Mouse (Mus musculus) hindbrain, embryonic 13.5 days (tissue): ENCODE measurements at regions not wholly inside any gene's neighbourhood (a gene's known extent, or its start where the extent isn't known, plus 50 kb on each side); places are given as distances from the start of the nearest gene placed in this dataset.
"Not testable (repeated sequence)": the region's sequence is repeated elsewhere in the genome, so short reads cannot be mapped to it uniquely, and the experiment has no call there.

Experiments
- ATAC-seq: fragments of 200-750 bp; cut with Nextera tagmentation; 2 replicates; pipeline ENCODE4 v1.8.0; 2017; ENCODE audit warnings: moderate TSS enrichment; ENCODE audit not compliant: low FRiP score
- H3K27ac ChIP-seq: fragments of 300-500 bp; sonication (generic); 2 replicates; pipeline ENCODE4 v1.5.1; 2015; ENCODE audit warnings: inconsistent platforms, mild to moderate bottlenecking, moderate library complexity
- H3K27me3 ChIP-seq: fragments of 300-500 bp; sonication (generic); 2 replicates; pipeline ENCODE4 v1.6.1; 2015; ENCODE audit warnings: mild to moderate bottlenecking, inconsistent platforms
- H3K36me3 ChIP-seq: fragments of 300-500 bp; sonication (generic); 2 replicates; pipeline ENCODE4 v1.6.1; 2015; ENCODE audit warnings: mild to moderate bottlenecking, inconsistent platforms
- H3K4me1 ChIP-seq: fragments of 300-500 bp; sonication (generic); replicated peaks from 2 replicates; pipeline ENCODE4 v1.6.1; 2015; ENCODE audit warnings: inconsistent platforms
- H3K4me2 ChIP-seq: fragments of 300-500 bp; sonication (generic); 2 replicates; pipeline ENCODE4 v1.6.1; 2015; ENCODE audit warnings: inconsistent platforms, mild to moderate bottlenecking, moderate library complexity
- H3K4me3 ChIP-seq: fragments of 300-500 bp; sonication (generic); 2 replicates; pipeline ENCODE4 v1.5.1; 2015; ENCODE audit warnings: mild to moderate bottlenecking, inconsistent platforms
- H3K9ac ChIP-seq: fragments of 300-500 bp; sonication (generic); 2 replicates; pipeline ENCODE4 v1.6.1; 2015; ENCODE audit warnings: mild to moderate bottlenecking, inconsistent platforms
- H3K9me3 ChIP-seq: fragments of 300-500 bp; sonication (generic); 2 replicates; pipeline ENCODE4 v1.6.1; 2016; ENCODE audit warnings: inconsistent platforms
- WGBS: fragments of 180-500 bp; shearing (Covaris S2); methylation state at CpG from one replicate; pipeline ENCODE4 v1.1.7; 2015; 5-methylcytosine and 5-hydroxymethylcytosine counted together

GRCm38 (mm10) chr16:55608361-55608760, 230.3 kb downstream of the Nfkbiz start:
- no peak for ATAC-seq
- H3K9ac ChIP-seq = no peak overlapping the region
- 81% methylated on average over 3 of the region's 3 CpGs for WGBS

GRCm38 (mm10) chr16:55606447-55607239, 232.1 kb downstream of the Nfkbiz start:
- Histone ChIP-seq H3K4me1 (no peaks in the 10 kb centered on the region), H3K4me3 (no peak overlapping the region), H3K4me2 (no peak overlapping the region), H3K9ac (no peak overlapping the region), H3K36me3 (no peaks in the 10 kb centered on the region), H3K27me3 (no peaks in the 10 kb centered on the region), H3K9me3 (peaks cover 4% of the 10 kb centered on the region), H3K27ac (no peak overlapping the region)
- ATAC-seq = no peak
- WGBS = 89% methylated on average over 7 of the region's 7 CpGs

More at GRCm38 (mm10) chr16:55608361-55608760, 230.3 kb downstream of the Nfkbiz start:
- Histone ChIP-seq H3K27ac (no peak overlapping the region), H3K36me3 (no peaks in the 10 kb centered on the region), H3K4me1 (no peaks in the 10 kb centered on the region), H3K27me3 (no peaks in the 10 kb centered on the region), H3K9me3 (peaks cover 4% of the 10 kb centered on the region), H3K4me2 (no peak overlapping the region), H3K4me3 (no peak overlapping the region)

GRCm38 (mm10) chr16:55603611-55604010, 235.1 kb downstream of the Nfkbiz start:
- Histone ChIP-seq H3K27ac (no peak overlapping the region), H3K9ac (no peak overlapping the region), H3K9me3 (no peaks in the 10 kb centered on the region), H3K4me3 (no peak overlapping the region), H3K4me2 (no peak overlapping the region), H3K4me1 (no peaks in the 10 kb centered on the region), H3K36me3 (no peaks in the 10 kb centered on the region), H3K27me3 (no peaks in the 10 kb centered on the region)
- no peak for ATAC-seq
- WGBS = 87% methylated on average over 2 of the region's 2 CpGs

GRCm38 (mm10) chr16:55589382-55589956, 249.2 kb downstream of the Nfkbiz start:
- no peaks in the 10 kb centered on the region for H3K27me3 ChIP-seq
- no peaks in the 10 kb centered on the region for H3K4me1 ChIP-seq
- H3K4me2 ChIP-seq = no peak overlapping the region
- no peaks in the 10 kb centered on the region for H3K9me3 ChIP-seq
- ATAC-seq = no peak
- no peak overlapping the region for H3K9ac ChIP-seq
- no peaks in the 10 kb centered on the region for H3K36me3 ChIP-seq
- WGBS = 78% methylated on average over 1 of the region's 1 CpGs
- H3K4me3 ChIP-seq = no peak overlapping the region
- no peak overlapping the region for H3K27ac ChIP-seq

- H3K4me1 ChIP-seq = no peaks in the 10 kb centered on the region
- no peak overlapping the region for H3K4me2 ChIP-seq
- WGBS = 91% methylated on average over 6 of the region's 6 CpGs
- no peak overlapping the region for H3K4me3 ChIP-seq
- H3K27ac ChIP-seq = no peak overlapping the region
- H3K9ac ChIP-seq = no peak overlapping the region
- no peak for ATAC-seq
- H3K27me3 ChIP-seq = no peaks in the 10 kb centered on the region
- no peaks in the 10 kb centered on the region for H3K9me3 ChIP-seq
- no peaks in the 10 kb centered on the region for H3K36me3 ChIP-seq
Observed at GRCm38 (mm10) chr16:55587138-55587537, 251.6 kb downstream of the Nfkbiz start.

- no peak for ATAC-seq
- no peaks in the 10 kb centered on the region for H3K9me3 ChIP-seq
- no peak overlapping the region for H3K4me2 ChIP-seq
- H3K4me3 ChIP-seq = no peak overlapping the region
- H3K9ac ChIP-seq = no peak overlapping the region
- no peaks in the 10 kb centered on the region for H3K36me3 ChIP-seq
- H3K27ac ChIP-seq = no peak overlapping the region
- 72% methylated on average over 3 of the region's 3 CpGs for WGBS
- H3K27me3 ChIP-seq = no peaks in the 10 kb centered on the region
- no peaks in the 10 kb centered on the region for H3K4me1 ChIP-seq
Observed at GRCm38 (mm10) chr16:55582906-55583305, 255.8 kb downstream of the Nfkbiz start.

GRCm38 (mm10) chr16:55582029-55582428, 256.7 kb downstream of the Nfkbiz start:
- ATAC-seq = no peak
- Histone ChIP-seq H3K4me3 (no peak overlapping the region), H3K4me2 (no peak overlapping the region), H3K9me3 (no peaks in the 10 kb centered on the region), H3K36me3 (no peaks in the 10 kb centered on the region), H3K27me3 (no peaks in the 10 kb centered on the region), H3K9ac (no peak overlapping the region), H3K4me1 (no peaks in the 10 kb centered on the region), H3K27ac (no peak overlapping the region)
- WGBS = 97% methylated on average over 7 of the region's 7 CpGs

GRCm38 (mm10) chr16:55580827-55581226, 257.9 kb downstream of the Nfkbiz start:
- H3K36me3 ChIP-seq = no peaks in the 10 kb centered on the region
- H3K4me1 ChIP-seq = no peaks in the 10 kb centered on the region
- no peaks in the 10 kb centered on the region for H3K9me3 ChIP-seq
- no peak overlapping the region for H3K4me3 ChIP-seq
- WGBS = 90% methylated on average over 4 of the region's 4 CpGs
- H3K9ac ChIP-seq = no peak overlapping the region
- no peak overlapping the region for H3K4me2 ChIP-seq
- no peak overlapping the region for H3K27ac ChIP-seq
- no peak for ATAC-seq
- no peaks in the 10 kb centered on the region for H3K27me3 ChIP-seq

GRCm38 (mm10) chr16:55578686-55579085, 260.0 kb downstream of the Nfkbiz start:
- H3K9ac ChIP-seq = no peak overlapping the region
- no peaks in the 10 kb centered on the region for H3K36me3 ChIP-seq
- 90% methylated on average over 5 of the region's 5 CpGs for WGBS
- H3K9me3 ChIP-seq = no peaks in the 10 kb centered on the region
- H3K4me3 ChIP-seq = no peak overlapping the region
- H3K27me3 ChIP-seq = no peaks in the 10 kb centered on the region
- H3K4me1 ChIP-seq = no peaks in the 10 kb centered on the region
- no peak for ATAC-seq
- no peak overlapping the region for H3K4me2 ChIP-seq
- no peak overlapping the region for H3K27ac ChIP-seq

- H3K9ac ChIP-seq, H3K4me2 ChIP-seq, H3K27ac ChIP-seq, H3K36me3 ChIP-seq, H3K4me1 ChIP-seq, H3K9me3 ChIP-seq, H3K4me3 ChIP-seq, H3K27me3 ChIP-seq, ATAC-seq: not testable (repeated sequence)
- 91% methylated on average over 2 of the region's 2 CpGs for WGBS
Observed at GRCm38 (mm10) chr16:55575609-55576283, 263.0 kb downstream of the Nfkbiz start.

GRCm38 (mm10) chr16:55571106-55571505, 267.6 kb downstream of the Nfkbiz start:
- 63% methylated on average over 7 of the region's 7 CpGs for WGBS
- Histone ChIP-seq H3K4me3 (no peak overlapping the region), H3K9me3 (no peaks in the 10 kb centered on the region), H3K4me2 (no peak overlapping the region), H3K36me3 (no peaks in the 10 kb centered on the region), H3K9ac (no peak overlapping the region), H3K27me3 (no peaks in the 10 kb centered on the region), H3K27ac (no peak overlapping the region), H3K4me1 (no peaks in the 10 kb centered on the region)
- no peak for ATAC-seq

- no peak overlapping the region for H3K4me2 ChIP-seq
- no peak overlapping the region for H3K9ac ChIP-seq
- 92% methylated on average over 5 of the region's 5 CpGs for WGBS
- no peaks in the 10 kb centered on the region for H3K9me3 ChIP-seq
- no peaks in the 10 kb centered on the region for H3K4me1 ChIP-seq
- H3K4me3 ChIP-seq = no peak overlapping the region
- ATAC-seq = no peak
- no peaks in the 10 kb centered on the region for H3K27me3 ChIP-seq
- H3K36me3 ChIP-seq = no peaks in the 10 kb centered on the region
- no peak overlapping the region for H3K27ac ChIP-seq
Observed at GRCm38 (mm10) chr16:55570097-55570496, 268.6 kb downstream of the Nfkbiz start.
